Mouse (Mus musculus) CH12.LX (cell line): Measurements from ENCODE around the gene Pde4dip. TPM values are rescaled to one million over a fixed set of nuclear protein-coding genes. Genes with fewer than 3 reads are reported as not detected.

Source experiments
- DNase-seq: peaks from one replicate; pipeline ENCODE4 v3.0.0-alpha.2; 2013; ENCODE audit errors: extremely low read depth
- H3K27ac ChIP-seq: 2 replicates; pipeline ENCODE4 v1.5.1; 2012; ENCODE audit warnings: low read depth, mild to moderate bottlenecking, control low read depth, moderate library complexity; ENCODE audit not compliant: insufficient read depth
- H3K27me3 ChIP-seq: replicated peaks from 2 replicates; pipeline ENCODE3; 2012; ENCODE audit warnings: inconsistent platforms
- H3K36me3 ChIP-seq, 2 experiments: replicated peaks in 1 of 2; 2 replicates each; pipeline versions ENCODE3 to v1.6.1; 2012; ENCODE audit warnings: inconsistent platforms in 1 of 2, low read length in 1 of 2, mild to moderate bottlenecking in 1 of 2, mixed read lengths in 1 of 2, moderate library complexity in 1 of 2; ENCODE audit not compliant: control insufficient read depth in 1 of 2, insufficient read depth in 1 of 2
- H3K4me1 ChIP-seq, 2 experiments: 2 replicates each; pipeline ENCODE4 v1.6.1; 2012; ENCODE audit warnings: inconsistent platforms in 1 of 2, moderate library complexity in 1 of 2; ENCODE audit not compliant: insufficient read depth in 2 of 2, control insufficient read depth in 1 of 2
- H3K4me2 ChIP-seq: 2 replicates; pipeline ENCODE4 v1.6.1; 2012; ENCODE audit warnings: low read depth, mild to moderate bottlenecking, control low read depth; ENCODE audit not compliant: poor library complexity, insufficient read depth, severe bottlenecking
- H3K4me3 ChIP-seq, 3 experiments: fragments of 150-350 bp in 1 of 3; sonication (generic) in 1 of 3; replicated peaks in 1 of 3; 2 replicates each; pipeline versions ENCODE3 to v1.5.1; 2011 to 2012; ENCODE audit warnings: low read depth in 2 of 3, low read length in 2 of 3, mild to moderate bottlenecking in 2 of 3, moderate library complexity in 2 of 3, control low read depth in 1 of 3, improper control_type of control experiment in 1 of 3, inconsistent platforms in 1 of 3, mixed read lengths in 1 of 3; ENCODE audit not compliant: poor library complexity in 1 of 3
- H3K79me2 ChIP-seq: replicated peaks from 2 replicates; pipeline ENCODE4 v1.6.1; 2012; ENCODE audit warnings: mild to moderate bottlenecking, moderate library complexity; ENCODE audit not compliant: control insufficient read depth, poor library complexity, insufficient read depth, severe bottlenecking; ENCODE audit errors: extremely low read depth
- H3K9ac ChIP-seq: 2 replicates; pipeline ENCODE4 v1.6.1; 2012; ENCODE audit warnings: low read depth, mild to moderate bottlenecking, control low read depth, moderate library complexity; ENCODE audit not compliant: insufficient read depth
- H3K9me3 ChIP-seq: replicated peaks from 2 replicates; pipeline ENCODE3; 2012; ENCODE audit warnings: low read length, inconsistent platforms, mixed read lengths
- BHLHE40 ChIP-seq: IDR thresholded peaks from 2 replicates; pipeline ENCODE4 v1.6.1; 2011; ENCODE audit warnings: mild to moderate bottlenecking, low read depth, low read length, improper control_type of control experiment
- CHD2 ChIP-seq: IDR thresholded peaks from 2 replicates; pipeline ENCODE4 v1.6.1; 2011; ENCODE audit warnings: low read length, improper control_type of control experiment
- CTCF ChIP-seq, 2 experiments: IDR thresholded peaks in 1 of 2; conservative IDR thresholded peaks in 1 of 2; 2 replicates each; pipeline ENCODE4 v1.5.1; 2011 to 2012; ENCODE audit warnings: low read depth in 2 of 2, low read length in 2 of 2, improper control_type of control experiment in 1 of 2, inconsistent platforms in 1 of 2, mild to moderate bottlenecking in 1 of 2, moderate library complexity in 1 of 2
- ELF1 ChIP-seq: IDR thresholded peaks from 2 replicates; pipeline ENCODE4 v1.6.1; 2014; ENCODE audit warnings: low read depth, mild to moderate bottlenecking, inconsistent platforms, low read length, improper control_type of control experiment
- EP300 ChIP-seq: IDR thresholded peaks from 2 replicates; pipeline ENCODE4 v1.6.1; 2011; ENCODE audit warnings: low read length, improper control_type of control experiment
- HCFC1 ChIP-seq: IDR thresholded peaks from 2 replicates; pipeline ENCODE4 v1.6.1; 2012; ENCODE audit warnings: low read depth, mild to moderate bottlenecking, inconsistent platforms, low read length, improper control_type of control experiment
- IRF4 ChIP-seq: IDR thresholded peaks from 2 replicates; pipeline ENCODE4 v1.6.1; 2014; ENCODE audit warnings: low read depth, mild to moderate bottlenecking, inconsistent platforms, low read length, improper control_type of control experiment
- JUND ChIP-seq: conservative IDR thresholded peaks from 2 replicates; pipeline ENCODE4 v1.6.1; 2011; ENCODE audit warnings: low read depth, low read length, improper control_type of control experiment
- KAT2A ChIP-seq: IDR thresholded peaks from 2 replicates; pipeline ENCODE4 v1.6.1; 2012; ENCODE audit warnings: low read length, improper control_type of control experiment, inconsistent platforms; ENCODE audit not compliant: insufficient replicate concordance
- MAFK ChIP-seq: IDR thresholded peaks from 2 replicates; pipeline ENCODE4 v1.6.1; 2011; ENCODE audit warnings: low read length, improper control_type of control experiment; ENCODE audit not compliant: insufficient replicate concordance
- MAX ChIP-seq: IDR thresholded peaks from 2 replicates; pipeline ENCODE4 v1.6.1; 2011; ENCODE audit warnings: low read length, improper control_type of control experiment
- MAZ ChIP-seq: IDR thresholded peaks from 2 replicates; pipeline ENCODE4 v1.6.1; 2012; ENCODE audit warnings: low read depth, mild to moderate bottlenecking, inconsistent platforms, low read length, improper control_type of control experiment, moderate library complexity
- MEF2A ChIP-seq: IDR thresholded peaks from 2 replicates; pipeline ENCODE4 v1.6.1; 2014; ENCODE audit warnings: low read depth, mild to moderate bottlenecking, inconsistent platforms, low read length, improper control_type of control experiment, borderline replicate concordance
- MYC ChIP-seq: IDR thresholded peaks from 2 replicates; pipeline ENCODE4 v1.6.1; 2011; ENCODE audit warnings: low read depth, mild to moderate bottlenecking, improper control_type of control experiment, low read length
- NELFE ChIP-seq: IDR thresholded peaks from 2 replicates; pipeline ENCODE4 v1.6.1; 2011; ENCODE audit warnings: low read depth, low read length, improper control_type of control experiment
- PAX5 ChIP-seq: IDR thresholded peaks from 2 replicates; pipeline ENCODE4 v1.6.1; 2012; ENCODE audit warnings: low read length, inconsistent platforms, mixed read lengths
- POLR2A ChIP-seq: IDR thresholded peaks from 2 replicates; pipeline ENCODE4 v1.6.1; 2011; ENCODE audit warnings: low read depth, mild to moderate bottlenecking, improper control_type of control experiment, low read length
- POLR2AphosphoS2 ChIP-seq: IDR thresholded peaks from 2 replicates; pipeline ENCODE4 v1.6.1; 2011; ENCODE audit warnings: low read depth, low read length, improper control_type of control experiment
- RCOR1 ChIP-seq: conservative IDR thresholded peaks from 2 replicates; pipeline ENCODE4 v1.6.1; 2012; ENCODE audit warnings: low read depth, mild to moderate bottlenecking, inconsistent platforms, low read length, improper control_type of control experiment
- SIN3A ChIP-seq: IDR thresholded peaks from 2 replicates; pipeline ENCODE4 v1.6.1; 2012; ENCODE audit warnings: low read length, improper control_type of control experiment, inconsistent platforms
- TBP ChIP-seq: conservative IDR thresholded peaks from 2 replicates; pipeline ENCODE4 v1.6.1; 2011; ENCODE audit warnings: low read depth, low read length, improper control_type of control experiment
- TCF12 ChIP-seq: IDR thresholded peaks from 2 replicates; pipeline ENCODE4 v1.6.1; 2014; ENCODE audit warnings: low read depth, mild to moderate bottlenecking, inconsistent platforms, low read length, improper control_type of control experiment
- UBTF ChIP-seq: IDR thresholded peaks from 2 replicates; pipeline ENCODE4 v1.6.1; 2012; ENCODE audit warnings: low read depth, mild to moderate bottlenecking, inconsistent platforms, low read length, improper control_type of control experiment, moderate library complexity
- USF1 ChIP-seq: IDR thresholded peaks from 2 replicates; pipeline ENCODE4 v1.6.1; 2014; ENCODE audit warnings: low read depth, mild to moderate bottlenecking, inconsistent platforms, low read length, improper control_type of control experiment
- USF2 ChIP-seq: conservative IDR thresholded peaks from 2 replicates; pipeline ENCODE4 v1.6.1; 2011; ENCODE audit warnings: low read depth, low read length, improper control_type of control experiment
- ZC3H11A ChIP-seq: IDR thresholded peaks from 2 replicates; pipeline ENCODE4 v1.6.1; 2012; ENCODE audit warnings: low read depth, mild to moderate bottlenecking, inconsistent platforms, low read length, improper control_type of control experiment
- ZKSCAN1 ChIP-seq: IDR thresholded peaks from 2 replicates; pipeline ENCODE4 v1.6.1; 2012; ENCODE audit warnings: low read depth, inconsistent platforms, low read length, improper control_type of control experiment, borderline replicate concordance
- dilution Hi-C: fragments of 300-500 bp; cut with MboI; formaldehyde crosslinking; loops from 2 replicates; pipeline ENCODE4 v1.14.3; 2020; ENCODE audit warnings: low sequenced_read_pairs; ENCODE audit not compliant: extremely low pct_unique_long_range_greater_than_20kb, extremely low pct_ligation_motif_present
- in situ Hi-C: fragments of 300-500 bp; cut with MboI; formaldehyde crosslinking; loops from 3 replicates; pipeline ENCODE4 v1.14.3; 2019; ENCODE audit warnings: low sequenced_read_pairs, low pct_ligation_motif_present, low pct_unique_long_range_greater_than_20kb, mixed read lengths
- polyA plus RNA-seq: library from polyadenylated mRNA; unstranded; fragments of >175 nt; gene quantifications from 2 replicates; pipeline ENCODE4 v1.2.1, GENCODE M21; 2012; ENCODE audit warnings: low read depth; ENCODE audit not compliant: insufficient read length
- total RNA-seq, 2 experiments: library from RNA; depleted of rRNA; stranded (reverse); fragments of 300-350 nt in 1 of 2; fragments of >200 nt in 1 of 2; gene quantifications; 2 replicates each; pipeline ENCODE4 v1.2.3; 2012 to 2014

The Pde4dip gene
- total and polyA plus RNA-seq, 3 experiments = 12.4 to 21.7 (median 15.2) TPM

DNA sequence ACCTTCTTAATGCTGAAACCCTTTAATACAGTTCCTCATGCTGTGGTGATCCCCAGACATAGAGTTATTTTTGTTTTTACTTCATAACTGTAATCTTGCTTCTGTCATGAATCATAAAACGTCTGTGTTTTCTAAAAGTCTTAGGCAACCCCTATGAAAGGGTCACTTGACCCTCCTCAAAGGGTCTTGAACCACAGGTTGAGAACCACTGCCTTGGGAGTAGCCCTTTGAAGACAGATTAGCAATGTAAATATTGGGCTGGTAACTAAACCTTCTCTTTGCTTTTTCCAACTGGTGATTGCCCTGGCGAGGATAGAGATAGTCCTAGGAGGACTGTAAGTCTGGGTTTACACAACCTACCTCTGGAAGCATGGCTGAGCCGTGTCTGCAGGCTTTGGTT lies 187.3 kb downstream of the Pde4dip start:
- in situ Hi-C loops = no loop called here
- TF ChIP-seq EP300 (no peak), MYC (no peak), ELF1 (no peak), MEF2A (no peak), MAFK (no peak), USF1 (no peak), NELFE (no peak), KAT2A (no peak), POLR2A (no peak), JUND (no peak), MAZ (no peak), CTCF (conservative IDR thresholded peaks at IDR 0.05 in 1 of 2, IDR thresholded peaks at IDR 0.05 in 1 of 2; ENCODE audit: low read depth in 2 of 2, low read length in 2 of 2) (no peak), USF2 (no peak), UBTF (no peak), MAX (no peak), RCOR1 (no peak), ZC3H11A (no peak), TBP (no peak), SIN3A (no peak)
- Histone ChIP-seq H3K36me3 (no peaks in the 10 kb centered on the region), H3K9me3 (no peaks in the 10 kb centered on the region), H3K27me3 (peaks cover 4% of the 10 kb centered on the region), H3K79me2 (no peaks in the 10 kb centered on the region), H3K4me2 (no peak overlapping the region), H3K27ac (no peak overlapping the region), H3K4me1 (0 out of 4 replicates have a peak, but pooled peaks cover 0 to 2% of the 10 kb centered on the region in 2 experiments), H3K4me3 (no peak overlapping the region), H3K9ac (no peak overlapping the region)
- DNase-seq = no peak
- dilution Hi-C loops = no loop called here

DNA sequence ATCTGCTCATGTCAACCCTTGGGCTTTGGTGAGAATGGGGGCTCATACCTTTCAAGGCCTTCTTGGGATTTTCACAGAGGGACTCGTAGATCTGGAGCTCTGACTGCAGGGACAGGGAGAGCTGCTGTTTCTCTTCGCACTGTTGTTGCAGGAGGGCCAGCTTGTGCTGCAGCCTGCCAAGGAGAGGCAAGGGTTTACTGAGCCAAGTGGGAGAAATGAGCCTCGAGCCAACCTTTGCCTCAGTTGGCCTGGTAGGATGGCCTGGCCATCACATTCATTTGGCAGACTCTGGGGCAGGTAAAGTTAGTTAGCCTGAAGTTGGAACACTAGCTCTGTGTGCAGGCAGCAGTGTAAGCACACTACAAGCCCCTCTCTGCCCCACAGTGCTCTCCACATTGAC lies 189.4 kb downstream of the Pde4dip start:
- dilution Hi-C loops (no loop called here), in situ Hi-C loops (loop anchor here (25.0 kb wide), 1 partner anchor 463 kb away; the partner anchor contains the start of gene Adam30)
- Histone ChIP-seq H3K9ac (no peak overlapping the region), H3K4me3 (no peak overlapping the region), H3K27ac (no peak overlapping the region), H3K9me3 (no peaks in the 10 kb centered on the region), H3K4me1 (0 out of 4 replicates have a peak, but pooled peaks cover 0 to 2% of the 10 kb centered on the region in 2 experiments), H3K36me3 (no peaks in the 10 kb centered on the region), H3K27me3 (peaks cover 12% of the 10 kb centered on the region), H3K79me2 (no peaks in the 10 kb centered on the region), H3K4me2 (no peak overlapping the region)
- DNase-seq = no peak
- TF ChIP-seq HCFC1 (no peak), POLR2AphosphoS2 (no peak), RCOR1 (no peak), USF1 (no peak), TCF12 (no peak), ZC3H11A (no peak), BHLHE40 (no peak), CHD2 (no peak), TBP (no peak), IRF4 (no peak), ZKSCAN1 (no peak), PAX5 (no peak)
